In the genomic region with DNA sequence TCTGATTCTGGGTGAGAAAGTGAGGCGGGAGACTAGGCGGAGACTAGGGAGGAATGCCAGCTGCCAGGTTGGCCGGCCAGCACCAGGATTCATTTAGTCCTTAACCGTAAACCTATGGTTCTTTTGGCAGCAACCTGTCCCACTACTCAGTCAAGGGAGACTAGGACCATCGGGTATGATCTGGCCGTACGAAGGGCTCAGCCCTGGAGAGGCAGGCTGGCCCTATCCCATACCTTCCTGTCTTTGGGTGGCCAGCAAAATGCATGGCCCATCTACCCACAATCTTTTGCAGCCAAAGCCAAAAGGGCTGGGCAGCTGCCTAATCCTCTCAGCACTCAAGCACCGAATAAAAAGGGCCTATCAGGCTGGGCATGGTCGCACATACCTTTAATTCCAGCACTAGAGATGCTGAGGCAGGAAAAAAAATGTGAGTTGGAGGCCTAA, we compare ENCODE assay signal across 14 mouse cellular contexts. TPM values are rescaled to one million over a fixed set of nuclear protein-coding genes. Genes with fewer than 3 reads are reported as not detected.
A peak's percentile ranks its signal among the peaks of the same experiment; 100 is the strongest.
DNase-seq lines count a peak whose midpoint lies in the region; ATAC-seq and TF ChIP-seq lines count a peak whose summit lies in the region.
"Had no signal": no experiment of that assay in that cellular context is flagged by ENCODE, and none has a peak within 500 bp of the region (broad histone marks: within the 10 kb centered on the region; RNA-seq: fewer than 3 reads in every experiment).

No protein-coding gene starts in this region.

- H3K4me2 ChIP-seq in limb, embryonic 12.5 days = no peak overlapping the region

- no peak overlapping the region for H3K9ac ChIP-seq in heart, adult 2 months (ENCODE audit: low read depth, low read length)
- H3K9ac ChIP-seq in limb, embryonic 12.5 days (replicated peaks) = no peak overlapping the region

- no peak overlapping the region for H3K4me3 ChIP-seq in heart, adult 2 months
- no peak overlapping the region for H3K4me3 ChIP-seq in limb, embryonic 12.5 days (replicated peaks)
- no peak overlapping the region for H3K4me3 ChIP-seq in limb, embryonic 10.5 days
- H3K4me3 ChIP-seq: embryonic facial prominence, embryonic 10.5 days; left cerebral cortex, adult 2 months had no signal

- no peak for TF ChIP-seq EP300 in heart, adult 2 months (IDR thresholded peaks at IDR 0.05; ENCODE audit: insufficient read depth, low read depth, low read length)

- no peaks in the 10 kb centered on the region for H3K79me2 ChIP-seq in heart, adult 2 months (replicated peaks; ENCODE audit: control insufficient read depth, insufficient read depth, low read length)

- WGBS in heart, adult 2 months = 50% methylated on average over 9 of the region's 9 CpGs
- WGBS in limb, embryonic 12.5 days = 63% methylated on average over 9 of the region's 9 CpGs
- 55% methylated on average over 9 of the region's 9 CpGs for WGBS in limb, embryonic 10.5 days

- TF ChIP-seq POLR2A in heart, adult 2 months (IDR thresholded peaks at IDR 0.05; ENCODE audit: insufficient read depth, low read depth, low read length) = no peak
- no peak for TF ChIP-seq POLR2A in brain, embryonic 14.5 days (IDR thresholded peaks at IDR 0.05; ENCODE audit: borderline replicate concordance, extremely low read depth, insufficient read depth, insufficient read length, poor library complexity, severe bottlenecking)

- H3K27ac ChIP-seq in heart, adult 2 months = peak overlapping the region; percentile 52
- H3K27ac ChIP-seq in limb, embryonic 12.5 days = 0 out of 2 replicates have a peak overlapping the region, but pooled peaks have one; percentile 0
- no peak overlapping the region for H3K27ac ChIP-seq in limb, embryonic 10.5 days
- H3K27ac ChIP-seq: embryonic facial prominence, embryonic 10.5 days; left cerebral cortex, adult 2 months had no signal

- no peak for ATAC-seq in limb, embryonic 12.5 days (ENCODE audit: insufficient number of reproducible peaks, insufficient read depth, low FRiP score, low TSS enrichment, low read depth)
- ATAC-seq in erythroblast, adult 5-6 weeks (replicated peaks; ENCODE audit: low FRiP score, poor library complexity, severe bottlenecking) = no peak
- ATAC-seq: lung, postnatal 0 days had no signal

- intact Hi-C loops in heart, adult 2 months (cut with DNase I) = no loop called here

- H3K9me3 ChIP-seq in limb, embryonic 12.5 days = no peaks in the 10 kb centered on the region
- no peaks in the 10 kb centered on the region for H3K9me3 ChIP-seq in limb, embryonic 10.5 days (replicated peaks)
- H3K9me3 ChIP-seq: embryonic facial prominence, embryonic 10.5 days had no signal

- no peak for DNase-seq in heart, adult 2 months
- DNase-seq in heart, adult 9 months (ENCODE audit: low spot score in 2 of 2) = no peak
- no peak for DNase-seq in limb, embryonic 10.5 days (ENCODE audit: low spot score)
- peak; percentile 40 for DNase-seq in brain, embryonic 14.5 days (ENCODE audit: low read depth)
- peak; percentile 67 to 70 for DNase-seq in cerebellum, postnatal 14 days
- DNase-seq in layer of hippocampus, adult 11-12 months (ENCODE audit: low spot score) = no peak
- DNase-seq: kidney, adult 2 months; right cerebral cortex, postnatal 14 days had no signal

- no peaks in the 10 kb centered on the region for H3K27me3 ChIP-seq in heart, adult 2 months (ENCODE audit: control insufficient read depth, insufficient read depth, low read length)
- no peaks in the 10 kb centered on the region for H3K27me3 ChIP-seq in limb, embryonic 12.5 days
- H3K27me3 ChIP-seq in limb, embryonic 10.5 days (ENCODE audit: low read depth, poor library complexity, severe bottlenecking) = no peaks in the 10 kb centered on the region

- H3K36me3 ChIP-seq in heart, adult 2 months (ENCODE audit: control insufficient read depth, insufficient read depth, low read length) = no peaks in the 10 kb centered on the region
- peaks cover 47% of the 10 kb centered on the region for H3K36me3 ChIP-seq in limb, embryonic 12.5 days
- H3K36me3 ChIP-seq in limb, embryonic 10.5 days = peaks cover 43% of the 10 kb centered on the region

- no peak for TF ChIP-seq CTCF in heart, adult 2 months (IDR thresholded peaks at IDR 0.05)
- no peak for TF ChIP-seq CTCF in brain, embryonic 14.5 days (IDR thresholded peaks at IDR 0.05; ENCODE audit: borderline replicate concordance, extremely low read depth, insufficient read depth, insufficient read length)

- peaks cover 1% of the 10 kb centered on the region for H3K4me1 ChIP-seq in heart, adult 2 months (ENCODE audit: control insufficient read depth, insufficient read depth, low read length)
- H3K4me1 ChIP-seq in limb, embryonic 12.5 days (replicated peaks) = no peaks in the 10 kb centered on the region
- peaks cover 13% of the 10 kb centered on the region; the same call in 1 of the 2 replicates for H3K4me1 ChIP-seq in limb, embryonic 10.5 days

RNA-seq across cellular contexts. Expression of gene Mst1, which starts 7.7 kb away (rescaled TPM):
- not detected for total RNA-seq in heart, adult 2 months (2021)
- 0.59 TPM in 1 of 2 replicates, not detected in the other for polyA plus RNA-seq in heart, adult 2 months (2012; rRNA removed)
- 0.18 and 0.51 TPM in 2 replicates for polyA plus RNA-seq in limb, embryonic 12.5 days (2016; fragmentation: Nextera tagmentation; extraction: Ambion mirVana)
- 0.54 and 0.74 TPM in 2 replicates for polyA plus RNA-seq in limb, embryonic 10.5 days (2016; fragmentation: Nextera tagmentation; extraction: Ambion mirVana)
- 0.08 and 0.10 TPM in 2 replicates for polyA plus RNA-seq in brain, embryonic 14.5 days (2012; rRNA removed)
- 33.0 and 48.8 TPM in 2 replicates for total RNA-seq in erythroblast, adult 5-6 weeks (2015; ENCODE audit: low replicate concordance)
- total RNA-seq in erythroblast, adult 5-6 weeks (2017; ENCODE audit: low replicate concordance) = 6.6 and 13.4 TPM in 2 replicates
- total RNA-seq: hematopoietic stem cell, adult 5-6 weeks; left cerebral cortex, adult 2 months had no signal

RNA-seq across cellular contexts. Expression of gene Rnf123, which starts 10.6 kb away (rescaled TPM):
- 10 to 100 TPM; 79.3 to 86.7 TPM for total RNA-seq in heart, adult 2 months (2021)
- polyA plus RNA-seq in heart, adult 2 months (2012; rRNA removed) = 114 and 126 TPM in 2 replicates
- 30.5 and 38.0 TPM in 2 replicates for polyA plus RNA-seq in limb, embryonic 12.5 days (2016; fragmentation: Nextera tagmentation; extraction: Ambion mirVana)
- 31.8 and 37.5 TPM in 2 replicates for polyA plus RNA-seq in limb, embryonic 10.5 days (2016; fragmentation: Nextera tagmentation; extraction: Ambion mirVana)
- 93.3 and 93.5 TPM in 2 replicates for polyA plus RNA-seq in brain, embryonic 14.5 days (2012; rRNA removed)
- 734 and 842 TPM in 2 replicates for total RNA-seq in erythroblast, adult 5-6 weeks (2015; ENCODE audit: low replicate concordance)
- total RNA-seq in erythroblast, adult 5-6 weeks (2017; ENCODE audit: low replicate concordance) = 498 and 626 TPM in 2 replicates

RNA-seq across cellular contexts. Expression of gene Amigo3, which starts 19.5 kb away (rescaled TPM):
- 1 to 10 TPM; 1.5 to 2.0 TPM for total RNA-seq in heart, adult 2 months (2021)
- 3.1 and 5.1 TPM in 2 replicates for polyA plus RNA-seq in heart, adult 2 months (2012; rRNA removed)
- polyA plus RNA-seq in limb, embryonic 12.5 days (2016; fragmentation: Nextera tagmentation; extraction: Ambion mirVana) = 3.1 and 3.7 TPM in 2 replicates
- polyA plus RNA-seq in limb, embryonic 10.5 days (2016; fragmentation: Nextera tagmentation; extraction: Ambion mirVana) = 1.9 and 3.5 TPM in 2 replicates
- polyA plus RNA-seq in brain, embryonic 14.5 days (2012; rRNA removed) = 3.6 and 4.0 TPM in 2 replicates
- total RNA-seq in erythroblast, adult 5-6 weeks (2015; ENCODE audit: low replicate concordance) = 0.77 TPM in 1 of 2 replicates, not detected in the other
- 2.3 and 2.8 TPM in 2 replicates for total RNA-seq in erythroblast, adult 5-6 weeks (2017; ENCODE audit: low replicate concordance)

RNA-seq across cellular contexts. Expression of gene Apeh, which starts 21.9 kb away (rescaled TPM):
- total RNA-seq in heart, adult 2 months (2021) = 10 to 100 TPM; 37.6 to 39.3 TPM
- polyA plus RNA-seq in heart, adult 2 months (2012; rRNA removed) = 58.0 and 92.7 TPM in 2 replicates
- 56.9 and 57.9 TPM in 2 replicates for polyA plus RNA-seq in limb, embryonic 12.5 days (2016; fragmentation: Nextera tagmentation; extraction: Ambion mirVana)
- 70.8 and 76.2 TPM in 2 replicates for polyA plus RNA-seq in limb, embryonic 10.5 days (2016; fragmentation: Nextera tagmentation; extraction: Ambion mirVana)
- 65.1 and 81.4 TPM in 2 replicates for polyA plus RNA-seq in brain, embryonic 14.5 days (2012; rRNA removed)
- 123 and 182 TPM in 2 replicates for total RNA-seq in erythroblast, adult 5-6 weeks (2015; ENCODE audit: low replicate concordance)
- 219 and 268 TPM in 2 replicates for total RNA-seq in erythroblast, adult 5-6 weeks (2017; ENCODE audit: low replicate concordance)

RNA-seq across cellular contexts. Expression of gene Gmppb, which starts 23.5 kb away (rescaled TPM):
- total RNA-seq in heart, adult 2 months (2021) = 10 to 100 TPM; 10.1 to 10.2 TPM
- 9.6 and 11.2 TPM in 2 replicates for polyA plus RNA-seq in heart, adult 2 months (2012; rRNA removed)
- polyA plus RNA-seq in limb, embryonic 12.5 days (2016; fragmentation: Nextera tagmentation; extraction: Ambion mirVana) = 22.5 and 25.5 TPM in 2 replicates
- 25.2 and 26.4 TPM in 2 replicates for polyA plus RNA-seq in limb, embryonic 10.5 days (2016; fragmentation: Nextera tagmentation; extraction: Ambion mirVana)
- 15.7 and 16.8 TPM in 2 replicates for polyA plus RNA-seq in brain, embryonic 14.5 days (2012; rRNA removed)
- 4.8 and 5.6 TPM in 2 replicates for total RNA-seq in erythroblast, adult 5-6 weeks (2015; ENCODE audit: low replicate concordance)
- total RNA-seq in erythroblast, adult 5-6 weeks (2017; ENCODE audit: low replicate concordance) = 4.1 and 7.8 TPM in 2 replicates

Comparison
In these comparisons a context has a peak if more than half of its experiments do, and no peak if none do; other contexts are left out.
1. DNase-seq: peak in brain, embryonic 14.5 days (single experiment) and cerebellum, postnatal 14 days (2 of 2); none in heart, adult 2 months (0 of 2), heart, adult 9 months (0 of 2), limb, embryonic 10.5 days (single experiment) and layer of hippocampus, adult 11-12 months (single experiment).